Mouse (Mus musculus) liver, embryonic 11.5 days (tissue): ENCODE measurements around the gene Dtx4. TPM values are rescaled to one million over a fixed set of nuclear protein-coding genes. Genes with fewer than 3 reads are reported as not detected.
"Not testable (repeated sequence)": the region's sequence is repeated elsewhere in the genome, so short reads cannot be mapped to it uniquely, and the experiment has no call there.

Experiments used
- ATAC-seq: fragments of 200-750 bp; cut with Nextera tagmentation; replicated peaks from 2 replicates; pipeline ENCODE4 v1.8.0; 2017; ENCODE audit warnings: moderate number of reproducible peaks, mild to moderate bottlenecking, moderate TSS enrichment, moderate library complexity; ENCODE audit not compliant: low FRiP score
- DNase-seq: peaks from one replicate; pipeline ENCODE4 v3.0.0-alpha.2; 2017; ENCODE audit warnings: low spot score
- H3K27ac ChIP-seq: fragments of 300-500 bp; sonication (generic); 2 replicates; pipeline ENCODE4 v1.5.1; 2014; ENCODE audit warnings: mild to moderate bottlenecking, low read depth, low read length, control low read depth
- H3K27me3 ChIP-seq: fragments of 300-500 bp; sonication (generic); replicated peaks from 2 replicates; pipeline ENCODE4 v1.6.1; 2014; ENCODE audit warnings: low read length, mixed read lengths; ENCODE audit not compliant: control insufficient read depth, insufficient read depth
- H3K36me3 ChIP-seq: fragments of 300-500 bp; sonication (generic); 2 replicates; pipeline ENCODE4 v1.6.1; 2014; ENCODE audit warnings: mild to moderate bottlenecking, low read length, moderate library complexity, mixed read lengths; ENCODE audit not compliant: control insufficient read depth, insufficient read depth
- H3K4me1 ChIP-seq: fragments of 300-500 bp; sonication (generic); replicated peaks from 2 replicates; pipeline ENCODE4 v1.6.1; 2014; ENCODE audit warnings: low read length, mixed read lengths; ENCODE audit not compliant: control insufficient read depth, insufficient read depth
- H3K4me2 ChIP-seq: fragments of 300-500 bp; sonication (generic); 2 replicates; pipeline ENCODE4 v1.6.1; 2014; ENCODE audit warnings: mild to moderate bottlenecking, control low read depth, moderate library complexity
- H3K4me3 ChIP-seq: fragments of 300-500 bp; sonication (generic); 2 replicates; pipeline ENCODE4 v1.5.1; 2014; ENCODE audit warnings: low read depth, low read length, control low read depth
- H3K9ac ChIP-seq: fragments of 300-500 bp; sonication (generic); 2 replicates; pipeline ENCODE4 v1.6.1; 2014; ENCODE audit warnings: low read depth, low read length, control low read depth
- H3K9me3 ChIP-seq: fragments of 300-500 bp; sonication (generic); 2 replicates; pipeline ENCODE4 v1.6.1; 2016; ENCODE audit warnings: low read length, inconsistent platforms, mixed read lengths; ENCODE audit not compliant: control insufficient read depth
- WGBS: fragments of 180-500 bp; shearing (Covaris S2); extraction: QIAGEN DNeasy Blood & Tissue Kit; methylation state at CpG from one replicate; pipeline ENCODE4 v1.1.7; 2014; 5-methylcytosine and 5-hydroxymethylcytosine counted together
- polyA plus RNA-seq: library from polyadenylated mRNA; unstranded; fragments of >200 nt; fragmentation: Nextera tagmentation; extraction: Ambion mirVana; gene quantifications from 2 replicates; pipeline ENCODE4 v1.2.1, GENCODE M21; 2014

The Dtx4 gene
- polyA plus RNA-seq: 3.8 and 4.9 TPM in 2 replicates

DNA sequence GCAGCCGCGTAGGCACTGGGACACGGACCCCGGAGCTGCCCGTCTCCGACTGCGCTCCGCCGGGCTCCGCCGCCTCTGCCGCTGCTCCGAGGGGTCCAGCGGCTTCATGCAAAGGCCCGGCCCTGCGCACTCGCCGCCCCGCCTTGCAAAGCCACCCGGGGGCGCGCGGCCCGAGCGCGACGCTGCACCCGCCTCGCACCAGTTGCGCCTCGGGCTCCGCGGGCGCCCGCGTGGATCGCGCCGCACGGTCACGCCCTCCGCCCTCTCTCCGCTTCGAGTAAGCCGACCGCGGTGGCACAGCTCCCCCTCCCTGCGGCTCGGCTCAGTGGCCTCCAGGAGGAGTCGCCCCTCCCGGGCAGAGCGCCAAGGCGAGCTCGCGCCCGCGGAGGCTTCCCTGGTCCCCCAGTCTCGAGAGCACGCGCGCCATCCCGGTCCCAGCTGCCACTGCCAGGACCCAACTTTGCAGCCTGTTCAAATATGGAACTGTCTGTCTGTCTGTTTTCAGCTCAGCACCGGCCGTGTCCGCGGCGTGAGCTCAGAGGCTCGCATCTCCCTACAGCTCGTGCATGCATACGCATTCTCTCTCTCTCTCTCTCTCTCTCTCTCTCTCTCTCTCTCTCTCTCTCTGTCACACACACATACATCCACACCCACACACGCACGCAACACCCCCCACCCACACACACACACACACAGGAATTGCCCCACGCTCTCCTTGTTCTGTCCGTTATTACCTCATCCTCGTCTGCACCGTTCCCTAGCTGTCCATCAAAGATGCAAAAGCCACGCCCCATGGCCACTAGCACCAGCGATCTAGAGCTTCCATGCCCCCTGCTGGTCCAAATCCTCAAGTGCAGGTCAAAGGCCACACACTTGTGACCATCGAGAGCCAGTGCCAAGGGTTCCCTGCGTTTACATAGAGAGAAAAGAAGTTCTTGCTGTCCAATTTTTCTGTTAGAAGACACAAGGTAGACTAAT is at the start of gene Dtx4:
Dtx4 (minus strand) TSS at position 85 of the 978 bp plus-strand sequence.
- H3K27me3 ChIP-seq: peaks cover 20% of the 10 kb centered on the region
- no peaks in the 10 kb centered on the region for H3K9me3 ChIP-seq
- H3K36me3 ChIP-seq: no peaks in the 10 kb centered on the region
- H3K4me1 ChIP-seq: no peaks in the 10 kb centered on the region
- peak within 1 kb of the TSS; percentile 71 for H3K9ac ChIP-seq
- ATAC-seq (peak; percentile 90), DNase-seq (peak; percentile 85)
- H3K4me3 ChIP-seq: peak within 1 kb of the TSS; percentile 62
- peak within 1 kb of the TSS; percentile 86 for H3K4me2 ChIP-seq
- WGBS: under 1% methylated on average over 72 of the region's 80 CpGs
- H3K27ac ChIP-seq: peak within 1 kb of the TSS; percentile 32; the same call in 1 of the 2 replicates

DNA sequence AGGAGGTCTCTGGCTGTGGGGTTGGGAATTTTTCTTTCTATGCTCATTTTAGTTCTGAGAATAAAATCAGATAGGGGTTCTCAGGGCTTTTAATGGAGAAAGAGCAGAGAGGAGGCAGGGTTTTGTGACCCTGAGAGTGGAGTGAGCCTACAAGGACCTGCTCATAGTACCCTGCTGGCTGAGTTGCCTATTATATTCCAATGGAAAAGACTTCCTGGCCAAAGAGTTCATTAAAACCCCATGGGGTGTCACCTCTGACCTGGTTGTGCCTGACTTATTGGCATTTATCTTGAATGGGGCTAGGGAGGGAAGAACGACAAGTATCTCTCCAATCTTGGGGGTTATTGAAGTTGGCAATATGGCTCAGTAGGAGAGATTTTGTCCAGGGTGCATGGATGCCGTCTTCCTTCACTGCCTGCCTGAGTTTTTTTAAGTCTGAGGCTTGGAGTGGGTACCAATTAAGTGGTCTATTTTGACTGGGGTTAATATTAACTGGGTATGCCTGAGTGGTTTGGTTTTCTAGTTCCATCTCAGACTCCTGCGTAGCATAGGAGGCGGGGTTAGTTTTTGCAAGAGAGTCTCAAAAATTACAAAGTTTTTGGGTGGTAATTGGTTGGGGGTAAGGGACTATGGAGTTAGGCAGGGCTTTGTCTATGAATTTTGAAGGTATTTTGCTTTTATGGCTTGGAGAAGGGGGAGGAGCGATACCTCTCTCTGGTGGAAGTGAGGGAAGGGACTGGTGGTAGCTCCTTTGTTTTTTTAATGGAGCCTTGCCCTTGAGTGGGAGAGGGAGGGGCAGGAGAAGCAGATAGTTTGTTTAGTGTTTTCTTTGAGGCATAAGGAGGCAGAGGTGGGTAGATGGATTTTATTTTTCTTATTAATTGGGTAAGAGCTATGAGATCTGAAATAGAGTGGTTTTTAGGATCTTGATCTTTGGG is 49.0 kb upstream of the Dtx4 start:
- no peaks in the 10 kb centered on the region for H3K36me3 ChIP-seq
- no peak overlapping the region for H3K4me3 ChIP-seq
- H3K4me2 ChIP-seq: no peak overlapping the region
- DNase-seq (no peak), ATAC-seq (no peak)
- H3K9ac ChIP-seq: no peak overlapping the region
- no peak overlapping the region for H3K27ac ChIP-seq
- no peaks in the 10 kb centered on the region for H3K27me3 ChIP-seq
- no peaks in the 10 kb centered on the region for H3K9me3 ChIP-seq
- H3K4me1 ChIP-seq: no peaks in the 10 kb centered on the region
- 83% methylated on average over 5 of the region's 5 CpGs for WGBS

DNA sequence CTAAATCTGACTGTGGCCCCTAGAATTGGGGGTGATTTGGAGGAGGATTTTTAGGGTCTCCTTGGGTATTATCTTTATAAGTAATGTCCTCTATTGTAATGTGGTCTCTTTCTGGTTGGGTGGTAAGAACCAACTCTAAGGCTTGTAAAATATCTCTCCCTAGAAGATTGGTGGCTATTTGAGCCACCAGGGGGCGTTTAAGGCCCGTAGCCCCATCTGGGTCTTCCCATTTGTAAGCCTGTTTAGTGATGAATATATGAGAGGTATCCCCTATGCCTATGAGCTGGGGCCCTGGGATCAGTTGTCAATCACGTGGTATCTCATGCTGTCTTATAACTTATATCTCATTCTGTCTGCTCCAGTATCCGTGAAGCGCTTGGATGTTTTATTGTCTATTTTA is 47.9 kb upstream of the Dtx4 start:
- Histone ChIP-seq H3K27me3 (no peaks in the 10 kb centered on the region), H3K4me2 (no peak overlapping the region), H3K9me3 (no peaks in the 10 kb centered on the region), H3K4me1 (no peaks in the 10 kb centered on the region), H3K27ac (no peak overlapping the region), H3K36me3 (no peaks in the 10 kb centered on the region), H3K4me3 (no peak overlapping the region), H3K9ac (no peak overlapping the region)
- no peak for DNase-seq
- 66% methylated on average over 5 of the region's 5 CpGs for WGBS
- no peak for ATAC-seq

DNA sequence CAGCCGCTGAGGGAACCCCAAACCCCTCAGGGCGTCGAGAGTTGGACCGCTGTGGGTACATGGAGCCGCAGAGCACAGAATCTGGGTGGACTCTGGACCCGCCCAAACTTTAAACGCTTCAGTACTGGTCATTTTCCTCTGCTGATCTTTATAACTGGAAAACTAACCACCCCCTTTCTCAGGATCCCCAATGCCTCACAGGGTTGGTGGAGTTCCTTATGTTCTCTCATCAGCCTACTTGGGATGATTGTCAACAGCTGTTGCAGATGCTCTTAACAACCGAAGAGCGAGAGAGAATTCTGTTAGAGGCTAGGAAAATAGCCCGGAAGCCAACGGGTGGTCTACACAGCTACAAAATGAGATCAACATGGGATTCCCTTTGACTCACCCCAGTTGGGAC is 44.2 kb upstream of the Dtx4 start, which contains the start of gene Fam111a:
Fam111a (plus strand) TSS at position 301 of the 400 bp plus-strand sequence.
- not testable (repeated sequence) for H3K27ac ChIP-seq, H3K9me3 ChIP-seq, H3K9ac ChIP-seq, H3K36me3 ChIP-seq, H3K4me2 ChIP-seq, ATAC-seq, H3K27me3 ChIP-seq, H3K4me1 ChIP-seq, H3K4me3 ChIP-seq, DNase-seq
- WGBS: 91% methylated on average over 11 of the region's 11 CpGs

DNA sequence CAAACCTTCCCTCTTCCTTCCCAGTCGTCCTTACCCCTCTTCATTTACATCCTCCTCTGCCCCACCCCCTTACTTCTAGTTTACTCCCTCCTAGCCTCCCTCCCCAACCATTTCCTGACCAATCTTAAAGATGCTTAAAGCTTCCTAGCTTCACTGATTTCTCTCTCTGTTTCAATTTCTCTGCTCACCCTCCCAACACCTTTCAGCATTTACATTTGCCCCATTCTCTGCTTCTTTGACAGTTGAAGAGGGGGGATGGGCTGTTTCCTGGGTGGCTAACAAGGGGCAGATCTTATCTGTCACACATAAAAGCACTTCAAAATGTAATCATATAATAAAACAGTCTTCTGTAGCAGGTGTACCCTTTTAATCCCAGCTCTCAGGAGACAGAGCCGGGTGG is 40.4 kb upstream of the Dtx4 start:
- Histone ChIP-seq H3K4me2 (no peak overlapping the region), H3K36me3 (no peaks in the 10 kb centered on the region), H3K9me3 (no peaks in the 10 kb centered on the region), H3K9ac (no peak overlapping the region), H3K27me3 (no peaks in the 10 kb centered on the region), H3K4me3 (no peak overlapping the region), H3K27ac (no peak overlapping the region), H3K4me1 (no peaks in the 10 kb centered on the region)
- DNase-seq: no peak
- ATAC-seq: no peak
- 28% methylated on average over 2 of the region's 2 CpGs for WGBS

DNA sequence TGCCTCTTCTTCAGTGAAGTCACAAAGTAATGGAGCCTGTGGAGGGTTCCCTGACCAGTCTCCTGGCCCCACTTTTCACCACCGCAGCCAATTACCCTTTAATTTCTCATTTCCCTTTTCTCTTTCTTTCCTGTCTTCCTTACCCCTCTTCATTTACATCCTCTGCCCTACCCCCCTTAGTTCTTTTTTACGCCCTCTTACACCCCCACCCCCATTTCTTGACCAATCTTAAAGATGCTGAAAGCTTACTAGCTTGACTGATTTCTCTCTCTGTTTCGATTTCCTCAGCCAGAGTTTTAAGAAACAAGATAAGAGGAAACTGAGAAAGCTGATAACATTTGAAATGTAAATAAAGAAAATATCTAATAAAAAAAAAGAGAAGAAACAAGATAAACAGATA is 39.5 kb upstream of the Dtx4 start:
- 45% methylated on average over 3 of the region's 3 CpGs for WGBS
- H3K4me2 ChIP-seq: no peak overlapping the region

DNA sequence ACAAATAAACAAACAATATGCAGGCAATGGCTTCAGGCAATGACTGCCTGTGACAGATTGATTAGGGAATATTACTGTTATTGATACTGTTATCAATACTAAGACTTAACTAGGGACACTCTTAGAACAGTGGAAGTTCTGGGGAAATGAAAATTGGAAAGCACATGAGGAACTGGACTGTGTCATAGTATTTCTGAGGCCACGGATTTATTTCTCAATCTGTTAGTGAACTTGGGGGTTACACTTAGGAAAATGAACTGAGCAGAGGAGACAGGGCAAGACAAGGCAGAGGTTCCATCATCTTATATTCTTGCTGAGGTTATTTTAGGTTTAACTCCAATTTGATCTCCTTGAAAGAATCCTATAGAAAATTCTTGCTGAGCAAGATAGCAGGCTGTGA is 38.7 kb upstream of the Dtx4 start:
- no peak for ATAC-seq
- 67% methylated on average over 1 of the region's 1 CpGs for WGBS

More for the DNA sequence above, 39.5 kb upstream of the Dtx4 start:
- H3K9ac ChIP-seq: no peak overlapping the region
- no peaks in the 10 kb centered on the region for H3K4me1 ChIP-seq
- no peak for ATAC-seq
- no peaks in the 10 kb centered on the region for H3K9me3 ChIP-seq
- H3K4me3 ChIP-seq: no peak overlapping the region
- no peak for DNase-seq
- H3K27ac ChIP-seq: no peak overlapping the region
- no peaks in the 10 kb centered on the region for H3K27me3 ChIP-seq
- no peaks in the 10 kb centered on the region for H3K36me3 ChIP-seq

DNA sequence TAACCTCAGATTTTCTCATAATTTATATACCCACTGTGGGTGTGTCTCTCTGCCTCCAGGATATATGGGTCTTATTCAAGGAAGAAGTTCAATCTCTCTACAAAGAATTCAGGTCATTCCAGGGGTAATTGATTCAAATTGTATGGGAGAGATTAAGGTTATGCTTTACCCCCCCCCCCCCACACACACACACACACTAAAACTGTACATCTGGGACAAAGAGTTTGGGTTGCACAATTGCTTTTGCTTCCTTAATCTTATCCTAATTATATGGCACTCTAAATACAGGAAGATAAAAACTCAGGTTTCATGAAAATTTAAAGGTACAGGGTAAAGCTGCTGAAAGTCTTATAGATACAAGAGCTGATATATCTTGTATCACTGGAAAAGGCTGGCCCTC is 35.9 kb upstream of the Dtx4 start:
- Histone ChIP-seq H3K4me3 (no peak overlapping the region), H3K27ac (no peak overlapping the region), H3K4me1 (no peaks in the 10 kb centered on the region), H3K9ac (no peak overlapping the region), H3K9me3 (no peaks in the 10 kb centered on the region), H3K4me2 (no peak overlapping the region), H3K27me3 (no peaks in the 10 kb centered on the region), H3K36me3 (no peaks in the 10 kb centered on the region)
- DNase-seq: no peak
- ATAC-seq: no peak

More for the DNA sequence above, 38.7 kb upstream of the Dtx4 start:
- H3K9ac ChIP-seq: no peak overlapping the region
- no peak for DNase-seq
- H3K9me3 ChIP-seq: no peaks in the 10 kb centered on the region
- H3K27me3 ChIP-seq: no peaks in the 10 kb centered on the region
- no peak overlapping the region for H3K4me3 ChIP-seq
- H3K4me2 ChIP-seq: no peak overlapping the region
- H3K27ac ChIP-seq: no peak overlapping the region
- no peaks in the 10 kb centered on the region for H3K4me1 ChIP-seq
- H3K36me3 ChIP-seq: no peaks in the 10 kb centered on the region
